Mouse (Mus musculus) liver, postnatal 0 days (tissue): Measurements from ENCODE around the gene Gys1. TPM values are rescaled to one million over a fixed set of nuclear protein-coding genes. Genes with fewer than 3 reads are reported as not detected.
A peak's percentile ranks its signal among the peaks of the same experiment; 100 is the strongest.

Experiments
- ATAC-seq: fragments of 200-750 bp; cut with Nextera tagmentation; 2 replicates; pipeline ENCODE4 v1.8.0; 2017; ENCODE audit warnings: mild to moderate bottlenecking, moderate library complexity
- DNase-seq: peaks from one replicate; pipeline ENCODE4 v3.0.0-alpha.2; 2016
- H3K27ac ChIP-seq: fragments of 300-500 bp; sonication (generic); 2 replicates; pipeline ENCODE4 v1.5.1; 2014; ENCODE audit warnings: antibody characterized with exemption, moderate library complexity, mild to moderate bottlenecking, low read depth
- H3K27me3 ChIP-seq: fragments of 300-500 bp; sonication (generic); 2 replicates; pipeline ENCODE4 v1.6.1; 2014; ENCODE audit warnings: low read length, control low read depth, mixed read lengths; ENCODE audit not compliant: insufficient read depth
- H3K36me3 ChIP-seq: fragments of 300-500 bp; sonication (generic); replicated peaks from 2 replicates; pipeline ENCODE4 v1.6.1; 2014; ENCODE audit warnings: mild to moderate bottlenecking, control low read depth, low read length, moderate library complexity, mixed read lengths; ENCODE audit not compliant: insufficient read depth
- H3K4me1 ChIP-seq: fragments of 300-500 bp; sonication (generic); 2 replicates; pipeline ENCODE4 v1.6.1; 2014; ENCODE audit warnings: antibody characterized with exemption, mild to moderate bottlenecking, control low read depth; ENCODE audit not compliant: insufficient read depth
- H3K4me2 ChIP-seq: fragments of 300-500 bp; sonication (generic); 2 replicates; pipeline ENCODE4 v1.6.1; 2014; ENCODE audit warnings: low read depth, mild to moderate bottlenecking, low read length, moderate library complexity, mixed read lengths
- H3K4me3 ChIP-seq: fragments of 300-500 bp; sonication (generic); 2 replicates; pipeline ENCODE4 v1.5.1; 2014; ENCODE audit warnings: low read depth, low read length
- H3K9ac ChIP-seq: fragments of 300-500 bp; sonication (generic); replicated peaks from 2 replicates; pipeline ENCODE4 v1.6.1; 2014; ENCODE audit warnings: mild to moderate bottlenecking, moderate library complexity
- H3K9me3 ChIP-seq: fragments of 300-500 bp; sonication (generic); 2 replicates; pipeline ENCODE4 v1.6.1; 2016; ENCODE audit warnings: mild to moderate bottlenecking, control low read depth, low read length, mixed read lengths
- CTCF ChIP-seq: sonication (generic); IDR thresholded peaks from 2 replicates; pipeline ENCODE4 v1.5.1; 2016; ENCODE audit warnings: antibody characterized with exemption, low read depth
- EP300 ChIP-seq: IDR thresholded peaks from 2 replicates; pipeline ENCODE4 v1.6.1; 2016; ENCODE audit warnings: antibody characterized with exemption, low read depth, mild to moderate bottlenecking
- WGBS: fragments of 180-500 bp; shearing (Covaris S2); extraction: QIAGEN DNeasy Blood & Tissue Kit; methylation state at CpG from one replicate; pipeline ENCODE4 v1.1.7; 2014; ENCODE audit not compliant: insufficient replicate concordance; 5-methylcytosine and 5-hydroxymethylcytosine counted together
- polyA plus RNA-seq: library from polyadenylated mRNA; unstranded; fragments of >200 nt; fragmentation: Nextera tagmentation; extraction: Ambion mirVana; gene quantifications from 2 replicates; pipeline ENCODE4 v1.2.1, GENCODE M21; 2015

Gys1 gene
- polyA plus RNA-seq, 1 experiment from 2014 or later = 3.3 TPM

GRCm38 (mm10) chr7:45488293-45489204 lies 53.9 kb downstream of the Gys1 start, which contains the start of gene Dhdh:
TSS of gene Dhdh (minus strand) at chr7:45488805.
- peak within 1 kb of the TSS; percentile 87 for H3K27ac ChIP-seq
- H3K4me3 ChIP-seq = peak within 1 kb of the TSS; percentile 60
- H3K27me3 ChIP-seq = no peaks in the 10 kb centered on the region
- peak within 1 kb of the TSS; percentile 82 for H3K4me2 ChIP-seq
- H3K9ac ChIP-seq = peak within 1 kb of the TSS; percentile 74
- H3K9me3 ChIP-seq = no peaks in the 10 kb centered on the region
- ATAC-seq (peak; percentile 50), DNase-seq (peak; percentile 78)
- 7% methylated on average over 38 of the region's 38 CpGs for WGBS
- TF ChIP-seq EP300 (no peak), CTCF (no peak)
- H3K36me3 ChIP-seq = peaks cover 12% of the 10 kb centered on the region
- peaks cover 42% of the 10 kb centered on the region for H3K4me1 ChIP-seq

DNA sequence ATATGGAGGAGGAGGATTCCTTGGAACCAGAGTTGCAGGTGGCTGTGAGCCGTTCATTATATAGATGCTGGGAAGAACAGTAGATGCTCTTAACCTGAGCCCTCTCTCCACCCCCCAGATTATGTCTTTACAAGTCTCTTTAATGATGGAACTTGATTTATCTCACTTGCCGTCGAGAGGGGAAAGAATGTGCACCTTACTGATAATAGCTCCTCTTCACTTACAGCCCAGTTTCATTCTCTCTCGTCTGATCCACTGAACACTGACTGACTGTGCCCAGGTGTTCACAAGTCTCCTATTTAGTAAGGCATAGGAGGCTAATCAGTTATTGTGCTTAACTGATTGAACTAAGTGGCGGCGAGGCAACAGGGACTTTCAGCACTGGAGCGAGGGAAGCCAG lies 54.9 kb downstream of the Gys1 start:
- Histone ChIP-seq H3K27me3 (no peaks in the 10 kb centered on the region), H3K27ac (peak overlapping the region; percentile 87; the same call in 1 of the 2 replicates), H3K4me1 (peaks cover 42% of the 10 kb centered on the region), H3K9ac (no peak overlapping the region), H3K9me3 (no peaks in the 10 kb centered on the region), H3K4me3 (no peak overlapping the region), H3K36me3 (peaks cover 22% of the 10 kb centered on the region), H3K4me2 (no peak overlapping the region)
- TF ChIP-seq CTCF = no peak
- no peak for TF ChIP-seq EP300
- no peak for ATAC-seq
- WGBS = 67% methylated on average over 7 of the region's 7 CpGs
- no peak for DNase-seq

DNA sequence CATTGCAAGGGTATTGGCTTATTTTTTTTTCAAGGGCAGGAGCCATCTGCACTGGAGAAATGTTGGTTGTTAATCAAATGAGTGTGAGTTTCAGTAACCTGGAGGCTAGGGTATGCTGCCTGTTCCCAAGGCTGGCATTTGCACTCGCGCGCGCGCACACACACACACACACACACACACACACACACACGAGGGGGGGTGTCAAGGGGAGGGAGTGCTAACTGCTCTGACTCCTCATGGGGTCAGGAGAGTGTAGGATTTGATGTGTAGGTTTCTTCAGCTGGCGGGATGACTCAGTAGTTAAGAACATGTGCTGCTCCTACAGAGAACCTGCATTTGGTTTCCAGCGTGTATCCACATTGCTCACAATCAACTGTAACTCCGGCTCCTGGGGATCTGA lies 56.2 kb downstream of the Gys1 start:
- no peak overlapping the region for H3K4me3 ChIP-seq
- peak; percentile 41 for DNase-seq
- ATAC-seq = peak; percentile 40
- H3K27me3 ChIP-seq = no peaks in the 10 kb centered on the region
- no peak overlapping the region for H3K9ac ChIP-seq
- peaks cover 34% of the 10 kb centered on the region for H3K36me3 ChIP-seq
- H3K4me1 ChIP-seq = peaks cover 42% of the 10 kb centered on the region
- H3K9me3 ChIP-seq = no peaks in the 10 kb centered on the region
- 45% methylated on average over 9 of the region's 9 CpGs for WGBS
- peak overlapping the region; percentile 87 for H3K27ac ChIP-seq
- TF ChIP-seq CTCF (0 out of 2 replicates have a peak, but pooled peaks have one; percentile 6), EP300 (no peak)
- H3K4me2 ChIP-seq = peak overlapping the region; percentile 42

DNA sequence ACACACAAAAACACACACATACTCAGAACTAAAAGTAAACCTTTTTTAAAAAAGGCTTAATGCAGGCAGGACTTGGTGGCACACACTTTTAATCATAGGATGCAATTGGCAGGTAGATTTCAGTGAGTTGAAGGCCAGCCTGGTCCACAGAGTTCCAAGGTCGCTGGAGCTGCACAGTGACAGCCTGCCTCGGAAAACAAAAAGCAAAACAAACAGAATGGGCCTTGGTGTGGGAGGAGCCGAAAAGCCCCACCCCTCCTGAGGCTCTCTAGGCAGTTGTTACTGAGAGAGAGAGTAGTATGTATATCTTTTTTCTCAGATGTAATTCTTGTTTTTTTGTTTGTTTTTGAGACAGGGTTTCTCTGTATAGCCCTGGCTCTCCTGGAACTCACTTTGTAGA lies 56.6 kb downstream of the Gys1 start:
- Histone ChIP-seq H3K36me3 (peaks cover 37% of the 10 kb centered on the region), H3K27ac (peak overlapping the region; percentile 87), H3K4me3 (no peak overlapping the region), H3K4me2 (peak overlapping the region; percentile 42), H3K4me1 (peaks cover 39% of the 10 kb centered on the region), H3K9ac (no peak overlapping the region), H3K9me3 (no peaks in the 10 kb centered on the region), H3K27me3 (no peaks in the 10 kb centered on the region)
- TF ChIP-seq EP300 (no peak), CTCF (no peak)
- DNase-seq (peak; percentile 66), ATAC-seq (peak; percentile 80)
- WGBS = 13% methylated on average over 3 of the region's 3 CpGs

DNA sequence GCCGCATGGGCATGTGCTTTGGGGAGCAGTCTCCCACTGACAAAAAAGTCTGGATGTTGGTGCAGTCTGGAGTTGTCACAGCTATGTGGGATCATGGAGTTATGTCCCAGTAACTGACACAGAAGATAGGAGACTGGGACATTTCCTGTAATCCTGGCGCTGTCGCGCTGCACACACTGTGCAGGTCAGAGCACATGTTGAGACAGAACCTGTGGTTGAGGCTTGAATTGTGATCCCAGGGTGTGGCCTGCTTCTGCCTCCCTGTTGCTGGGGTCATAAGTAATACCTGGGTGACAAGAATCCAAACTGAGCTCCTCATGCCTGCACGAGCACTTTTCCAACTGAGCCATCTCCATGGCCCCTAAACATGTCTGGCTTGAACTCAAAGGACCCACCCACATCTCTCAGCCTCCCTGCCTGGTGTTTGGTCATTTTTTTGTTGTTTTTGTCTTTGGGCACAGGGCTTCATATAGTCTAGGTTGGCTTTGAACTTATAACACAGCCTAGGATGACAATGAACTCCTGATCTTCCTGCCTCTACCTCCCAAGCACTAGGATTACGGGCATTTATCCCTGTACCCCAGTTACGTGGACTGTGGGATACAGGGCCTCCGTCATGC lies 57.7 kb downstream of the Gys1 start:
- Histone ChIP-seq H3K4me1 (peaks cover 34% of the 10 kb centered on the region), H3K4me2 (no peak overlapping the region), H3K27me3 (no peaks in the 10 kb centered on the region), H3K36me3 (peaks cover 44% of the 10 kb centered on the region), H3K4me3 (no peak overlapping the region), H3K9me3 (no peaks in the 10 kb centered on the region), H3K27ac (peak overlapping the region; percentile 87; the same call in 1 of the 2 replicates), H3K9ac (no peak overlapping the region)
- TF ChIP-seq EP300 (no peak), CTCF (no peak)
- ATAC-seq (no peak), DNase-seq (no peak)
- 90% methylated on average over 8 of the region's 8 CpGs for WGBS

DNA sequence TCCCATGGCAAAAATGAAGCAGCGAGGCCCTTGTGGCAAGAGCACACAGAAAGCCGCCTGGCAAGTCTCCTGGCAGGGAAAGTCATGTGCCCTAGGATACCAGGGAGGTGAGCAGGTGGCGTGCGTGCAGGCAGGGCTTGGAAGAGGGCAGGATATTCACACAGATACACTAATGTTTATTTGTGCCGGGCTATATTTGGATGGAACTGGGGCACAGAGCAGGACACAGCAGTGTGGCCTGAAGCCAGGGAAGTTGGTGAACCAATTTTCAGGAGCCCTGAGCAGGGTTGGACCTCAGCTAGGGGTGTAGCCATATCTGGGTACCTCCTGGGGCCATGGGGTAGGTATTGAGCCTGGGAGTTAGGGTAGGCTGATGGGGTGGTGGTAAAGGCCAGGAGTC lies 58.3 kb downstream of the Gys1 start:
- WGBS = 88% methylated on average over 5 of the region's 5 CpGs
- Histone ChIP-seq H3K4me2 (no peak overlapping the region), H3K4me1 (peaks cover 31% of the 10 kb centered on the region), H3K36me3 (peaks cover 50% of the 10 kb centered on the region), H3K9ac (no peak overlapping the region), H3K4me3 (no peak overlapping the region), H3K27ac (peak overlapping the region; percentile 58; the same call in 1 of the 2 replicates), H3K9me3 (no peaks in the 10 kb centered on the region), H3K27me3 (no peaks in the 10 kb centered on the region)
- TF ChIP-seq CTCF = no peak
- TF ChIP-seq EP300 = no peak
- DNase-seq (no peak), ATAC-seq (peak; percentile 66)
